Mouse (Mus musculus): ENCODE measurements around the gene Lhx3.

GRCm38 (mm10) chr2:26188517-26188916, 19.6 kb downstream of the Lhx3 start:
- TF ChIP-seq POLR2A (IDR thresholded peaks at IDR 0.05; ENCODE audit: low read depth, low read length) = no peak
- no peak for TF ChIP-seq CTCF (conservative IDR thresholded peaks at IDR 0.05; ENCODE audit: insufficient read depth, insufficient read length, low read depth, low read length)

Measured in kidney, adult 2 months (tissue).